Mouse (Mus musculus): ENCODE measurements around the gene Cd163l1. TPM values are rescaled to one million over a fixed set of nuclear protein-coding genes. Genes with fewer than 3 reads are reported as not detected.

The Cd163l1 gene
- polyA plus RNA-seq, 1 experiment from 2014 or later = not detected

GRCm38 (mm10) chr7:140188391-140189328 is 29.4 kb upstream of the Cd163l1 start:
- DNase-seq (ENCODE audit: low spot score) = peak; percentile 67
- Histone ChIP-seq H3K9me3 (replicated peaks; ENCODE audit: control insufficient read depth, low read length) (no peaks in the 10 kb centered on the region), H3K27ac (ENCODE audit: low read depth, low read length) (no peak overlapping the region), H3K4me2 (ENCODE audit: low read length) (no peak overlapping the region), H3K4me3 (ENCODE audit: low read depth, low read length) (no peak overlapping the region), H3K27me3 (replicated peaks; ENCODE audit: control insufficient read depth, insufficient read depth, low read length) (no peaks in the 10 kb centered on the region), H3K9ac (ENCODE audit: low read length) (no peak overlapping the region), H3K4me1 (ENCODE audit: control insufficient read depth, insufficient read depth, low read length) (no peaks in the 10 kb centered on the region), H3K36me3 (ENCODE audit: control insufficient read depth, insufficient read depth, low read length) (no peaks in the 10 kb centered on the region)
- WGBS = 72% methylated on average over 4 of the region's 4 CpGs
- ATAC-seq = no peak

DNA sequence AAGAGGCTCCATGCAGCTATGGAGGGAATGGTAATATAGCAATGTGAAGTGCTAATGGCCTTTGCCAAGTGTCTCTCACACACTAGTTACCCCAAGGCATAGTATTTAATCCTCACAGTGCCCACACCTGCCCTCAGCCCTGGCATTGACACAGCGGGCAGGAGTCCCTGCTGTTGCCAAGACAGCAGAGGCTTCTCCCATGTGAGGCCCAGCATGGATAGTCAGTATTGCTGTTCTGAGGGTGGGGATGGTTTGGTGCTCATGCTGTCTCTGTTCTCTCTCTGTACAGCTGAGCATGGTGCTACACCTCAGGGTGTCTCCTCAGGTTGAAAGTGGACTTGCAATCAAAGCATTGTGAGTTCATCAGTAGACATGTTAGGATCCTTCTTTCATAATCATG is 27.6 kb upstream of the Cd163l1 start:
- Histone ChIP-seq H3K27me3 (replicated peaks; ENCODE audit: control insufficient read depth, insufficient read depth, low read length) (no peaks in the 10 kb centered on the region), H3K9ac (ENCODE audit: low read length) (no peak overlapping the region), H3K4me3 (ENCODE audit: low read depth, low read length) (no peak overlapping the region), H3K9me3 (replicated peaks; ENCODE audit: control insufficient read depth, low read length) (no peaks in the 10 kb centered on the region), H3K4me1 (ENCODE audit: control insufficient read depth, insufficient read depth, low read length) (no peaks in the 10 kb centered on the region), H3K27ac (ENCODE audit: low read depth, low read length) (no peak overlapping the region), H3K4me2 (ENCODE audit: low read length) (no peak overlapping the region), H3K36me3 (ENCODE audit: control insufficient read depth, insufficient read depth, low read length) (no peaks in the 10 kb centered on the region)
- ATAC-seq = no peak
- DNase-seq (ENCODE audit: low spot score) = no peak
- WGBS = 95% methylated on average over 1 of the region's 1 CpGs

GRCm38 (mm10) chr7:140192445-140192844 is 25.6 kb upstream of the Cd163l1 start:
- no peak overlapping the region for H3K4me2 ChIP-seq (ENCODE audit: low read length)
- no peak overlapping the region for H3K4me3 ChIP-seq (ENCODE audit: low read depth, low read length)
- H3K27ac ChIP-seq (ENCODE audit: low read depth, low read length) = no peak overlapping the region
- no peak overlapping the region for H3K9ac ChIP-seq (ENCODE audit: low read length)
- ATAC-seq = no peak
- WGBS = 58% methylated on average over 2 of the region's 2 CpGs
- H3K27me3 ChIP-seq (replicated peaks; ENCODE audit: control insufficient read depth, insufficient read depth, low read length) = no peaks in the 10 kb centered on the region
- no peaks in the 10 kb centered on the region for H3K9me3 ChIP-seq (replicated peaks; ENCODE audit: control insufficient read depth, low read length)
- no peak for DNase-seq (ENCODE audit: low spot score)
- no peaks in the 10 kb centered on the region for H3K36me3 ChIP-seq (ENCODE audit: control insufficient read depth, insufficient read depth, low read length)
- no peaks in the 10 kb centered on the region for H3K4me1 ChIP-seq (ENCODE audit: control insufficient read depth, insufficient read depth, low read length)

DNA sequence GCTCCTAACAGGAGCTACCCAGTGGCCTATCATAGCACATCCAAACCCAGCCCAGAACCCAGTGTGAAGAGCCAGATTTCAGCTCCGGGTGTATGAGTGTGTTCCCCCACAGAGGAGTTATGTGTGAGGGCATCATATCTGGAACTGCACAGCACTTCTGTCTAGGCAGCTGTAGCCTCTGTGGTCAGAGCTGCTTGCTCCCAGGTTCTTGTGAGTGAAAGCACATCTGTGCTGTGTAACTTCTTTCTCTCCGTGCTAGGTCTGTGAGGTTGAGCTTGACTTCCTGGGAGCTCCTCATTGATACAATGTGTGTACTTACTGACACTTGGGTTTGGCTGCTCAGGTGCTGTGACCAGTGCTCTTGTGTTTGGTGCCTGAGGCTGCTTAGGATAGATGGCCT is 25.2 kb upstream of the Cd163l1 start:
- Histone ChIP-seq H3K4me1 (ENCODE audit: control insufficient read depth, insufficient read depth, low read length) (no peaks in the 10 kb centered on the region), H3K27ac (ENCODE audit: low read depth, low read length) (no peak overlapping the region), H3K9ac (ENCODE audit: low read length) (no peak overlapping the region), H3K4me3 (ENCODE audit: low read depth, low read length) (no peak overlapping the region), H3K9me3 (replicated peaks; ENCODE audit: control insufficient read depth, low read length) (no peaks in the 10 kb centered on the region), H3K27me3 (replicated peaks; ENCODE audit: control insufficient read depth, insufficient read depth, low read length) (no peaks in the 10 kb centered on the region), H3K4me2 (ENCODE audit: low read length) (no peak overlapping the region), H3K36me3 (ENCODE audit: control insufficient read depth, insufficient read depth, low read length) (no peaks in the 10 kb centered on the region)
- DNase-seq (ENCODE audit: low spot score) = no peak
- no peak for ATAC-seq
- 86% methylated on average over 2 of the region's 2 CpGs for WGBS

DNA sequence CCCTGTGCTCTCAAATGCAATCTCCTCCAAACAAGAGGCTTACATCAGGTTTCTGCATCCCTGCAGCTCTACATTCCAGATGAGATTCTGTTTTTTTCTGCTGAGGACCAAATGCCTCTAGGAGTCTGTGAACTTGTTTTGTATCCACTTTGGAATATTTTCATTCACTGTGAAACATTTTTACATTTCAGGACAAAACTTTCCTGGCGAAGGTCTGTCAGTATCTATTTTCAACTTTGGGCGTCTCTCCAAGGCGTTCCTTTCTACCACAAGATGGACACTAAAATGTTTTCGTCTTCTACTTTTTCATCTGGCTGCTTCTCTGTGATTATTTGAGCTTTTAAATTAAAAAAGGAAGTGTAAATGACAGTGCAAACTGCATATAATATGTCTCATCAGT is 24.0 kb upstream of the Cd163l1 start:
- H3K36me3 ChIP-seq (ENCODE audit: control insufficient read depth, insufficient read depth, low read length) = no peaks in the 10 kb centered on the region
- no peak overlapping the region for H3K9ac ChIP-seq (ENCODE audit: low read length)
- H3K27ac ChIP-seq (ENCODE audit: low read depth, low read length) = no peak overlapping the region
- H3K4me3 ChIP-seq (ENCODE audit: low read depth, low read length) = no peak overlapping the region
- ATAC-seq (no peak), DNase-seq (ENCODE audit: low spot score) (no peak)
- H3K4me1 ChIP-seq (ENCODE audit: control insufficient read depth, insufficient read depth, low read length) = no peaks in the 10 kb centered on the region
- no peaks in the 10 kb centered on the region for H3K9me3 ChIP-seq (replicated peaks; ENCODE audit: control insufficient read depth, low read length)
- H3K27me3 ChIP-seq (replicated peaks; ENCODE audit: control insufficient read depth, insufficient read depth, low read length) = no peaks in the 10 kb centered on the region
- 93% methylated on average over 4 of the region's 4 CpGs for WGBS
- no peak overlapping the region for H3K4me2 ChIP-seq (ENCODE audit: low read length)

GRCm38 (mm10) chr7:140196002-140196401 is 22.1 kb upstream of the Cd163l1 start:
- no peak for ATAC-seq
- H3K4me2 ChIP-seq (ENCODE audit: low read length) = no peak overlapping the region
- H3K9ac ChIP-seq (ENCODE audit: low read length) = no peak overlapping the region
- H3K4me1 ChIP-seq (ENCODE audit: control insufficient read depth, insufficient read depth, low read length) = no peaks in the 10 kb centered on the region
- H3K4me3 ChIP-seq (ENCODE audit: low read depth, low read length) = no peak overlapping the region
- 80% methylated on average over 8 of the region's 8 CpGs for whole genome bisulfite sequencing
- no peak overlapping the region for H3K27ac ChIP-seq (ENCODE audit: low read depth, low read length)
- H3K27me3 ChIP-seq (replicated peaks; ENCODE audit: control insufficient read depth, insufficient read depth, low read length) = no peaks in the 10 kb centered on the region
- no peak for DNase-seq (ENCODE audit: low spot score)
- no peaks in the 10 kb centered on the region for H3K36me3 ChIP-seq (ENCODE audit: control insufficient read depth, insufficient read depth, low read length)
- H3K9me3 ChIP-seq (replicated peaks; ENCODE audit: control insufficient read depth, low read length) = no peaks in the 10 kb centered on the region

DNA sequence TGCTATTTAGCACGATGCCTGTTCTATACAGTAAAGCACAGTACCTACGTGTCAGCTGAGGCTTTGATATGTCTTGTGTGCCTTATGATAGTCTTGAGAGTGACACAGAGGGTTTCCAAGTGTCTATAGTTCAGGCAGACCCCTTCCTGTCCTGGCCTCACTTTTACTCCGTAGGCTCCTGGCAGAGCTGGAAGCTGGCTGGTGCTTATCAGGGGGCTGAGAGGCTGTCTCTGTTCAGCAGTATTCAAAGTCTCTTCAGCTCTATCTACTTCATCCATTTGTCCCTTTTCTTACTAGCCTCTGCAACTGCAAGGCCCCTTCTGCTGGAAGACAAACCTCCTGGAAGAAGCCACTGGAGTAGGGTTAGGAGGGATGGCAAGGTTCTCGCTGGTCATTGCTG is 17.0 kb upstream of the Cd163l1 start:
- Histone ChIP-seq H3K27ac (ENCODE audit: low read depth, low read length) (no peak overlapping the region), H3K4me1 (ENCODE audit: control insufficient read depth, insufficient read depth, low read length) (no peaks in the 10 kb centered on the region), H3K4me2 (ENCODE audit: low read length) (no peak overlapping the region), H3K4me3 (ENCODE audit: low read depth, low read length) (no peak overlapping the region), H3K27me3 (replicated peaks; ENCODE audit: control insufficient read depth, insufficient read depth, low read length) (no peaks in the 10 kb centered on the region), H3K9me3 (replicated peaks; ENCODE audit: control insufficient read depth, low read length) (no peaks in the 10 kb centered on the region), H3K36me3 (ENCODE audit: control insufficient read depth, insufficient read depth, low read length) (no peaks in the 10 kb centered on the region), H3K9ac (ENCODE audit: low read length) (no peak overlapping the region)
- DNase-seq (ENCODE audit: low spot score) = no peak
- no peak for ATAC-seq
- 92% methylated on average over 4 of the region's 4 CpGs for WGBS

- DNase-seq (ENCODE audit: low spot score) = no peak
- no peak for ATAC-seq
- no peaks in the 10 kb centered on the region for H3K36me3 ChIP-seq (ENCODE audit: control insufficient read depth, insufficient read depth, low read length)
- H3K4me3 ChIP-seq (ENCODE audit: low read depth, low read length) = no peak within 1 kb of the TSS
- H3K9ac ChIP-seq (ENCODE audit: low read length) = no peak within 1 kb of the TSS
- no peak within 1 kb of the TSS for H3K4me2 ChIP-seq (ENCODE audit: low read length)
- H3K9me3 ChIP-seq (replicated peaks; ENCODE audit: control insufficient read depth, low read length) = no peaks in the 10 kb centered on the region
- no peaks in the 10 kb centered on the region for H3K27me3 ChIP-seq (replicated peaks; ENCODE audit: control insufficient read depth, insufficient read depth, low read length)
- no peak within 1 kb of the TSS for H3K27ac ChIP-seq (ENCODE audit: low read depth, low read length)
- no peaks in the 10 kb centered on the region for H3K4me1 ChIP-seq (ENCODE audit: control insufficient read depth, insufficient read depth, low read length)
Measured at GRCm38 (mm10) chr7:140205864-140206263, 12.2 kb upstream of the Cd163l1 start, which contains the start of gene Olfr524. Gene Olfr524 (minus strand): TSS chr7:140205964.

GRCm38 (mm10) chr7:140206904-140207303 is 11.2 kb upstream of the Cd163l1 start:
- DNase-seq (ENCODE audit: low spot score) = no peak
- no peaks in the 10 kb centered on the region for H3K27me3 ChIP-seq (replicated peaks; ENCODE audit: control insufficient read depth, insufficient read depth, low read length)
- no peak overlapping the region for H3K4me3 ChIP-seq (ENCODE audit: low read depth, low read length)
- H3K4me2 ChIP-seq (ENCODE audit: low read length) = no peak overlapping the region
- H3K36me3 ChIP-seq (ENCODE audit: control insufficient read depth, insufficient read depth, low read length) = no peaks in the 10 kb centered on the region
- H3K27ac ChIP-seq (ENCODE audit: low read depth, low read length) = no peak overlapping the region
- no peaks in the 10 kb centered on the region for H3K9me3 ChIP-seq (replicated peaks; ENCODE audit: control insufficient read depth, low read length)
- no peak for ATAC-seq
- no peaks in the 10 kb centered on the region for H3K4me1 ChIP-seq (ENCODE audit: control insufficient read depth, insufficient read depth, low read length)
- WGBS = 95% methylated on average over 3 of the region's 3 CpGs
- H3K9ac ChIP-seq (ENCODE audit: low read length) = no peak overlapping the region

Measured in forebrain, embryonic 14.5 days (tissue).